Mouse (Mus musculus): ENCODE data around the gene Efs. TPM values are rescaled to one million over a fixed set of nuclear protein-coding genes. Genes with fewer than 3 reads are reported as not detected.

Efs gene
- polyA plus RNA-seq, 1 experiment from 2014 or later, result 27.7 TPM

GRCm38 (mm10) chr14:54935904-54936830, 10.2 kb upstream of the Efs start, which contains the start of gene Cmtm5:
Gene Cmtm5, plus strand, starts transcription at chr14:54936261.
- H3K9ac ChIP-seq, result no peak within 1 kb of the TSS
- ATAC-seq (ENCODE audit: insufficient read depth, low FRiP score, low read depth), result 0 out of 2 replicates have a peak, but pooled peaks have one; percentile 16
- H3K9me3 ChIP-seq, result no peaks in the 10 kb centered on the region
- H3K36me3 ChIP-seq, result no peaks in the 10 kb centered on the region
- H3K4me1 ChIP-seq, result peaks cover 7% of the 10 kb centered on the region; the same call in 1 of the 2 replicates
- H3K27me3 ChIP-seq (replicated peaks), result no peaks in the 10 kb centered on the region
- peak within 1 kb of the TSS; percentile 40; the same call in 1 of the 2 replicates for H3K27ac ChIP-seq
- no peak within 1 kb of the TSS for H3K4me2 ChIP-seq
- H3K4me3 ChIP-seq (replicated peaks), result no peak within 1 kb of the TSS
- WGBS, result 30% methylated on average over 8 of the region's 8 CpGs

GRCm38 (mm10) chr14:54932645-54933150, 6.8 kb upstream of the Efs start, which contains the start of gene Il25:
Gene Il25, plus strand, starts transcription at chr14:54932695.
- Histone ChIP-seq H3K4me2 (0 out of 2 replicates have a peak within 1 kb of the TSS, but pooled peaks have one; percentile 6), H3K4me3 (replicated peaks) (no peak within 1 kb of the TSS), H3K9ac (no peak within 1 kb of the TSS), H3K4me1 (peaks cover 7% of the 10 kb centered on the region; the same call in 1 of the 2 replicates), H3K36me3 (no peaks in the 10 kb centered on the region), H3K27me3 (replicated peaks) (no peaks in the 10 kb centered on the region), H3K27ac (no peak within 1 kb of the TSS), H3K9me3 (no peaks in the 10 kb centered on the region)
- peak; percentile 19; the same call in 1 of the 2 replicates for ATAC-seq (ENCODE audit: insufficient read depth, low FRiP score, low read depth)
- 28% methylated on average over 6 of the region's 6 CpGs for WGBS

- Histone ChIP-seq H3K4me1 (peaks cover 23% of the 10 kb centered on the region; the same call in 1 of the 2 replicates), H3K36me3 (no peaks in the 10 kb centered on the region), H3K9ac (no peak overlapping the region), H3K4me3 (replicated peaks) (no peak overlapping the region), H3K4me2 (no peak overlapping the region), H3K27ac (no peak overlapping the region), H3K27me3 (replicated peaks) (no peaks in the 10 kb centered on the region), H3K9me3 (no peaks in the 10 kb centered on the region)
- 11% methylated on average over 2 of the region's 2 CpGs for WGBS
- no peak for ATAC-seq (ENCODE audit: insufficient read depth, low FRiP score, low read depth)
These were observed 4.5 kb upstream of the Efs start for GRCm38 (mm10) chr14:54930431-54930830.

- no peak overlapping the region for H3K27ac ChIP-seq
- no peaks in the 10 kb centered on the region for H3K27me3 ChIP-seq (replicated peaks)
- no peak overlapping the region for H3K4me3 ChIP-seq (replicated peaks)
- H3K4me2 ChIP-seq, result no peak overlapping the region
- 55% methylated on average over 5 of the region's 5 CpGs for WGBS
- no peaks in the 10 kb centered on the region for H3K36me3 ChIP-seq
- no peaks in the 10 kb centered on the region for H3K9me3 ChIP-seq
- ATAC-seq (ENCODE audit: insufficient read depth, low FRiP score, low read depth), result no peak
- no peak overlapping the region for H3K9ac ChIP-seq
- peaks cover 24% of the 10 kb centered on the region; the same call in 1 of the 2 replicates for H3K4me1 ChIP-seq
These were observed 3.9 kb upstream of the Efs start for GRCm38 (mm10) chr14:54929801-54930200.

GRCm38 (mm10) chr14:54927296-54927695, 1.4 kb upstream of the Efs start:
- Histone ChIP-seq H3K27ac (peak overlapping the region; percentile 99), H3K36me3 (no peaks in the 10 kb centered on the region), H3K4me2 (peak overlapping the region; percentile 89), H3K9ac (peak overlapping the region; percentile 60; the same call in 1 of the 2 replicates), H3K9me3 (no peaks in the 10 kb centered on the region), H3K4me3 (replicated peaks) (peak overlapping the region; percentile 56), H3K27me3 (replicated peaks) (no peaks in the 10 kb centered on the region), H3K4me1 (peaks cover 27% of the 10 kb centered on the region; the same call in 1 of the 2 replicates)
- no peak for ATAC-seq (ENCODE audit: insufficient read depth, low FRiP score, low read depth)
- WGBS, result 13% methylated on average over 7 of the region's 7 CpGs

- Histone ChIP-seq H3K27ac (peak overlapping the region; percentile 99), H3K4me2 (peak overlapping the region; percentile 89), H3K36me3 (no peaks in the 10 kb centered on the region), H3K9me3 (no peaks in the 10 kb centered on the region), H3K27me3 (replicated peaks) (no peaks in the 10 kb centered on the region), H3K4me1 (peaks cover 27% of the 10 kb centered on the region; the same call in 1 of the 2 replicates), H3K9ac (peak overlapping the region; percentile 60), H3K4me3 (replicated peaks) (peak overlapping the region; percentile 56)
- ATAC-seq (ENCODE audit: insufficient read depth, low FRiP score, low read depth), result peak; percentile 82
- WGBS, result under 1% methylated on average over 55 of the region's 58 CpGs
These were observed 654 bp upstream of the Efs start for GRCm38 (mm10) chr14:54926401-54927158.

GRCm38 (mm10) chr14:54924641-54925348, 1.1 kb downstream of the Efs start:
- ATAC-seq (ENCODE audit: insufficient read depth, low FRiP score, low read depth), result peak; percentile 51
- peak overlapping the region; percentile 89 for H3K4me2 ChIP-seq
- no peaks in the 10 kb centered on the region for H3K9me3 ChIP-seq
- 12% methylated on average over 7 of the region's 7 CpGs for WGBS
- H3K36me3 ChIP-seq, result 0 out of 2 replicates have a peak, but pooled peaks cover 15% of the 10 kb centered on the region
- peaks cover 27% of the 10 kb centered on the region; the same call in 1 of the 2 replicates for H3K4me1 ChIP-seq
- peak overlapping the region; percentile 60; the same call in 1 of the 2 replicates for H3K9ac ChIP-seq
- peak overlapping the region; percentile 99 for H3K27ac ChIP-seq
- no peaks in the 10 kb centered on the region for H3K27me3 ChIP-seq (replicated peaks)
- H3K4me3 ChIP-seq (replicated peaks), result peak overlapping the region; percentile 56

GRCm38 (mm10) chr14:54920076-54920685, 5.7 kb downstream of the Efs start:
- peaks cover 33% of the 10 kb centered on the region for H3K36me3 ChIP-seq
- H3K27me3 ChIP-seq (replicated peaks), result no peaks in the 10 kb centered on the region
- no peak overlapping the region for H3K27ac ChIP-seq
- no peak for ATAC-seq (ENCODE audit: insufficient read depth, low FRiP score, low read depth)
- H3K4me1 ChIP-seq, result 0 out of 2 replicates have a peak, but pooled peaks cover 6% of the 10 kb centered on the region
- H3K9me3 ChIP-seq, result no peaks in the 10 kb centered on the region
- H3K4me2 ChIP-seq, result no peak overlapping the region
- no peak overlapping the region for H3K4me3 ChIP-seq (replicated peaks)
- H3K9ac ChIP-seq, result no peak overlapping the region
- 89% methylated on average over 16 of the region's 16 CpGs for WGBS

- Histone ChIP-seq H3K4me3 (replicated peaks) (peak overlapping the region; percentile 93), H3K4me2 (peak overlapping the region; percentile 94), H3K27ac (peak overlapping the region; percentile 82; the same call in 1 of the 2 replicates), H3K27me3 (replicated peaks) (no peaks in the 10 kb centered on the region), H3K4me1 (peaks cover 3% of the 10 kb centered on the region; the same call in 1 of the 2 replicates), H3K9ac (peak overlapping the region; percentile 83; the same call in 1 of the 2 replicates), H3K36me3 (peaks cover 26% of the 10 kb centered on the region), H3K9me3 (no peaks in the 10 kb centered on the region)
- ATAC-seq (ENCODE audit: insufficient read depth, low FRiP score, low read depth), result no peak
- WGBS, result 11% methylated on average over 10 of the region's 10 CpGs
These were observed 12.6 kb downstream of the Efs start for GRCm38 (mm10) chr14:54913343-54913742.

GRCm38 (mm10) chr14:54912886-54913285, 13.0 kb downstream of the Efs start, which contains the start of gene Slc22a17:
Gene Slc22a17, minus strand, starts transcription at chr14:54913132.
- ATAC-seq (ENCODE audit: insufficient read depth, low FRiP score, low read depth), result peak; percentile 82
- Histone ChIP-seq H3K27me3 (replicated peaks) (no peaks in the 10 kb centered on the region), H3K36me3 (peaks cover 28% of the 10 kb centered on the region)

More at GRCm38 (mm10) chr14:54912886-54913285, 13.0 kb downstream of the Efs start, which contains the start of gene Slc22a17:
- Histone ChIP-seq H3K27ac (peak within 1 kb of the TSS; percentile 82), H3K4me3 (replicated peaks) (peak within 1 kb of the TSS; percentile 93), H3K9me3 (no peaks in the 10 kb centered on the region), H3K9ac (peak within 1 kb of the TSS; percentile 83), H3K4me2 (peak within 1 kb of the TSS; percentile 94), H3K4me1 (peaks cover 3% of the 10 kb centered on the region; the same call in 1 of the 2 replicates)
- WGBS, result under 1% methylated on average over 27 of the region's 28 CpGs

Measured in stomach, embryonic 15.5 days (tissue).